Mouse (Mus musculus) erythroid progenitor cell, adult 5-6 weeks (primary cell): ENCODE results near the gene Wdhd1. TPM values are rescaled to one million over a fixed set of nuclear protein-coding genes. Genes with fewer than 3 reads are reported as not detected.

Experiments
- total RNA-seq, 2 experiments: library from RNA; stranded (forward) in 1 of 2; stranded (reverse) in 1 of 2; fragments of 150-400 nt in 1 of 2; fragments of 186-747, 209-891 nt in 1 of 2; gene quantifications; 2 replicates each; pipeline versions ENCODE4 v1.2.3 to v1.2.4; 2015 to 2017; ENCODE audit warnings: low replicate concordance in 2 of 2

The Wdhd1 gene
- total RNA-seq, 2 experiments from 2014 or later, result 202 to 332 TPM

Other genes with a start within 250 kb of the Wdhd1 start
- 195 and 197 TPM in 2 replicates for gene Gch1, start 87.4 kb downstream of the Wdhd1 start, total RNA-seq (2015; ENCODE audit: low replicate concordance)
- gene Gch1, start 87.4 kb downstream of the Wdhd1 start, total RNA-seq (2017; ENCODE audit: low replicate concordance), result 146 and 154 TPM in 2 replicates
- 43.2 and 66.7 TPM in 2 replicates for gene Socs4, start 74 bp upstream of the Wdhd1 start, total RNA-seq (2015; ENCODE audit: low replicate concordance)
- 44.1 and 47.9 TPM in 2 replicates for gene Socs4, start 74 bp upstream of the Wdhd1 start, total RNA-seq (2017; ENCODE audit: low replicate concordance)
- gene Mapk1ip1l, start 21.4 kb upstream of the Wdhd1 start, total RNA-seq (2015; ENCODE audit: low replicate concordance), result 51.9 and 67.5 TPM in 2 replicates
- gene Mapk1ip1l, start 21.4 kb upstream of the Wdhd1 start, total RNA-seq (2017; ENCODE audit: low replicate concordance), result 43.9 and 56.0 TPM in 2 replicates
- gene Lgals3, start 90.9 kb upstream of the Wdhd1 start, total RNA-seq (2015; ENCODE audit: low replicate concordance), result 62.3 and 88.4 TPM in 2 replicates
- gene Lgals3, start 90.9 kb upstream of the Wdhd1 start, total RNA-seq (2017; ENCODE audit: low replicate concordance), result 15.1 and 15.7 TPM in 2 replicates
- 394 and 480 TPM in 2 replicates for gene Dlgap5, start 141.6 kb upstream of the Wdhd1 start, total RNA-seq (2015; ENCODE audit: low replicate concordance)
- gene Dlgap5, start 141.6 kb upstream of the Wdhd1 start, total RNA-seq (2017; ENCODE audit: low replicate concordance), result 402 and 449 TPM in 2 replicates
- gene Fbxo34, start 173.6 kb upstream of the Wdhd1 start, total RNA-seq (2015; ENCODE audit: low replicate concordance), result 23.9 and 37.8 TPM in 2 replicates
- 54.2 and 68.8 TPM in 2 replicates for gene Fbxo34, start 173.6 kb upstream of the Wdhd1 start, total RNA-seq (2017; ENCODE audit: low replicate concordance)